Comparison of ENCODE assay signal across 17 mouse cellular contexts in the genomic region with DNA sequence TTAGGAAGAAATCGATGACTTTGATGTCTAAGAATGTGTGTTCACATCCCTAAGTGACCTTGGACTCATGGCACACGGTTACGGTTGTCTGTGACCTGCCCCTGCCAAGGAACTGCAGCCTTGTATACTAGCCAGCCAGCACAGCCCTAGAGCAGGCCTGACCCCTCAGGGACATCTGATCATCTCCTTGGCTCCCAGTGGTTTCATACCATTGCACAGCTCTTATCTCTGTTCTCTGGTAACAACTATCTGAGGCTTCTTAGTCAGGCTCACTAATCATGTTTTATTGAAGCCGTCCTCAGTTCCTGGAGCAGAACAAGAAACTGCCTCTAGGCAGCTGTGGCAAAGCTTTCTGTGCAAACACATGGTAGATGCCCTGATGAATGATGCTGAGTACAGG.
DNase-seq lines count a peak whose midpoint lies in the region; ATAC-seq lines count a peak whose summit lies in the region.
"Had no signal": no experiment of that assay in that cellular context is flagged by ENCODE, and none has a peak within 500 bp of the region (broad histone marks: within the 10 kb centered on the region; RNA-seq: fewer than 3 reads in every experiment).

No protein-coding gene starts in this region.

- H3K4me1 ChIP-seq in kidney, embryonic 15.5 days, result no peaks in the 10 kb centered on the region
- H3K4me1 ChIP-seq: embryonic facial prominence, embryonic 10.5 days; heart, embryonic 12.5 days; hindbrain, embryonic 10.5 days had no signal

- H3K27me3 ChIP-seq in kidney, embryonic 15.5 days, result no peaks in the 10 kb centered on the region
- H3K27me3 ChIP-seq: CH12.LX; heart, embryonic 12.5 days had no signal

- DNase-seq in kidney, postnatal 4 days, result no peak
- DNase-seq in ovary, postnatal 36 days (ENCODE audit: low spot score), result peak; percentile 5
- DNase-seq in ovary, postnatal 10 days (ENCODE audit: low spot score), result no peak
- DNase-seq in adrenal gland, postnatal 14 days, result peak; percentile 6
- DNase-seq in spleen, postnatal 10 days (ENCODE audit: low spot score in 2 of 2), result no peak
- DNase-seq in urinary bladder, postnatal 25 days (ENCODE audit: low spot score), result no peak
- DNase-seq: cerebellum, adult 2 months; cerebellum, postnatal 10 days; gastrocnemius, adult 2 months; gastrocnemius, postnatal 25 days had no signal

- no peak overlapping the region for H3K4me3 ChIP-seq in kidney, embryonic 15.5 days (replicated peaks)
- H3K4me3 ChIP-seq: embryonic facial prominence, embryonic 10.5 days; gastrocnemius, adult 2 months; heart, embryonic 12.5 days; hindbrain, embryonic 10.5 days had no signal

- ATAC-seq in kidney, embryonic 15.5 days (replicated peaks; ENCODE audit: low FRiP score), result peak; percentile 62; the same call in 1 of the 2 replicates
- ATAC-seq: forebrain, embryonic 14.5 days had no signal

- WGBS in kidney, embryonic 15.5 days, result 57% methylated on average over 4 of the region's 4 CpGs

- no peak overlapping the region for H3K4me2 ChIP-seq in kidney, embryonic 15.5 days
- H3K4me2 ChIP-seq: heart, embryonic 12.5 days; hindbrain, embryonic 14.5 days had no signal

- H3K9me3 ChIP-seq in kidney, embryonic 15.5 days (replicated peaks), result no peaks in the 10 kb centered on the region
- H3K9me3 ChIP-seq: embryonic facial prominence, embryonic 10.5 days; heart, embryonic 12.5 days; hindbrain, embryonic 10.5 days had no signal

- H3K27ac ChIP-seq in kidney, embryonic 15.5 days, result no peak overlapping the region
- H3K27ac ChIP-seq: embryonic facial prominence, embryonic 10.5 days; gastrocnemius, adult 2 months; hindbrain, embryonic 10.5 days; hindbrain, embryonic 14.5 days had no signal

- no peak overlapping the region for H3K9ac ChIP-seq in kidney, embryonic 15.5 days
- H3K9ac ChIP-seq: heart, embryonic 12.5 days; hindbrain, embryonic 14.5 days had no signal

- no peaks in the 10 kb centered on the region for H3K36me3 ChIP-seq in kidney, embryonic 15.5 days
- H3K36me3 ChIP-seq: embryonic facial prominence, embryonic 10.5 days; heart, embryonic 12.5 days; hindbrain, embryonic 10.5 days had no signal

Comparison
In these comparisons a context has a peak if more than half of its experiments do, and no peak if none do; other contexts are left out.
1. DNase-seq: peak in ovary, postnatal 36 days (single experiment) and adrenal gland, postnatal 14 days (single experiment); none in kidney, postnatal 4 days (0 of 2), ovary, postnatal 10 days (single experiment), spleen, postnatal 10 days (0 of 2) and urinary bladder, postnatal 25 days (single experiment).